Mouse (Mus musculus) CD8-positive naive resting alpha-beta T cell, adult 2 months (primary cell): ENCODE measurements around the gene Sox3.

Experiments
- DNase-seq, 2 experiments: peaks; one replicate each; pipeline ENCODE4 v3.0.0; 2022; ENCODE audit warnings: low read depth in 2 of 2, low spot score in 2 of 2

Gene Sox3

GRCm38 (mm10) chrX:60892801-60893681 lies at the start of gene Sox3:
Gene Sox3, minus strand, starts transcription at chrX:60893430.
- DNase-seq: no peak

GRCm38 (mm10) chrX:60940225-60940624 lies 47.0 kb upstream of the Sox3 start:
- no peak for DNase-seq

GRCm38 (mm10) chrX:60899546-60899945 lies 6.3 kb upstream of the Sox3 start:
- no peak for DNase-seq

GRCm38 (mm10) chrX:60898641-60899040 lies 5.4 kb upstream of the Sox3 start:
- no peak for DNase-seq

- DNase-seq: no peak
Observed at GRCm38 (mm10) chrX:60896296-60896695, 3.1 kb upstream of the Sox3 start.

GRCm38 (mm10) chrX:60895416-60895815 lies 2.2 kb upstream of the Sox3 start:
- no peak for DNase-seq

GRCm38 (mm10) chrX:60893720-60894543 lies 702 bp upstream of the Sox3 start:
- DNase-seq: no peak

GRCm38 (mm10) chrX:60892098-60892800 lies 981 bp downstream of the Sox3 start:
- no peak for DNase-seq

GRCm38 (mm10) chrX:60891329-60892095 lies 1.7 kb downstream of the Sox3 start:
- no peak for DNase-seq

GRCm38 (mm10) chrX:60890651-60891050 lies 2.6 kb downstream of the Sox3 start:
- DNase-seq: no peak

GRCm38 (mm10) chrX:60889956-60890485 lies 3.2 kb downstream of the Sox3 start:
- no peak for DNase-seq
